Mouse (Mus musculus): ENCODE results near the gene Tead4.

Tead4 gene

GRCm38 (mm10) chr6:128298246-128298645, 2.4 kb downstream of the Tead4 start:
- in situ Hi-C loops (cut with MboI; ENCODE audit: low pct_unique_long_range_greater_than_20kb in 1 of 2, low sequenced_read_pairs in 2 of 2, unreplicated experiment in 1 of 2): loop anchor here in 1 of 2 experiments (5.0 kb wide), 1 partner anchor 61 kb away; no protein-coding TSS in a partner anchor

GRCm38 (mm10) chr6:128296750-128297393, 3.8 kb downstream of the Tead4 start:
- in situ Hi-C loops (cut with MboI; ENCODE audit: low pct_unique_long_range_greater_than_20kb in 1 of 2, low sequenced_read_pairs in 2 of 2, unreplicated experiment in 1 of 2): loop anchor here in 1 of 2 experiments (5.0 kb wide), 1 partner anchor 60 kb away; no protein-coding TSS in a partner anchor

GRCm38 (mm10) chr6:128295876-128296749, 4.5 kb downstream of the Tead4 start:
- in situ Hi-C loops (cut with MboI; ENCODE audit: low pct_unique_long_range_greater_than_20kb in 1 of 2, low sequenced_read_pairs in 2 of 2, unreplicated experiment in 1 of 2): loop anchor here in 1 of 2 experiments (5.0 kb wide), 1 partner anchor 59 kb away; no protein-coding TSS in a partner anchor

GRCm38 (mm10) chr6:128291284-128291683, 9.3 kb downstream of the Tead4 start:
- in situ Hi-C loops (cut with MboI; ENCODE audit: low pct_unique_long_range_greater_than_20kb in 1 of 2, low sequenced_read_pairs in 2 of 2, unreplicated experiment in 1 of 2): no loop called here

GRCm38 (mm10) chr6:128288681-128289080, 11.9 kb downstream of the Tead4 start:
- in situ Hi-C loops (cut with MboI; ENCODE audit: low pct_unique_long_range_greater_than_20kb in 1 of 2, low sequenced_read_pairs in 2 of 2, unreplicated experiment in 1 of 2): no loop called here

- in situ Hi-C loops (cut with MboI; ENCODE audit: low pct_unique_long_range_greater_than_20kb in 1 of 2, low sequenced_read_pairs in 2 of 2, unreplicated experiment in 1 of 2): no loop called here
Measured at GRCm38 (mm10) chr6:128285792-128286430, 14.7 kb downstream of the Tead4 start.

- in situ Hi-C loops (cut with MboI; ENCODE audit: low pct_unique_long_range_greater_than_20kb in 1 of 2, low sequenced_read_pairs in 2 of 2, unreplicated experiment in 1 of 2): no loop called here
Measured at GRCm38 (mm10) chr6:128282126-128282525, 18.5 kb downstream of the Tead4 start.

- in situ Hi-C loops (cut with MboI; ENCODE audit: low pct_unique_long_range_greater_than_20kb in 1 of 2, low sequenced_read_pairs in 2 of 2, unreplicated experiment in 1 of 2): no loop called here
Measured at GRCm38 (mm10) chr6:128280472-128281145, 20.0 kb downstream of the Tead4 start.

- in situ Hi-C loops (cut with MboI; ENCODE audit: low pct_unique_long_range_greater_than_20kb in 1 of 2, low sequenced_read_pairs in 2 of 2, unreplicated experiment in 1 of 2): no loop called here
Measured at GRCm38 (mm10) chr6:128279608-128280007, 21.0 kb downstream of the Tead4 start.

- in situ Hi-C loops (cut with MboI; ENCODE audit: low pct_unique_long_range_greater_than_20kb in 1 of 2, low sequenced_read_pairs in 2 of 2, unreplicated experiment in 1 of 2): no loop called here
Measured at GRCm38 (mm10) chr6:128279099-128279498, 21.5 kb downstream of the Tead4 start.

GRCm38 (mm10) chr6:128277132-128278085, 23.2 kb downstream of the Tead4 start:
- in situ Hi-C loops (cut with MboI; ENCODE audit: low pct_unique_long_range_greater_than_20kb in 1 of 2, low sequenced_read_pairs in 2 of 2, unreplicated experiment in 1 of 2): no loop called here

GRCm38 (mm10) chr6:128276349-128276748, 24.3 kb downstream of the Tead4 start:
- in situ Hi-C loops (cut with MboI; ENCODE audit: low pct_unique_long_range_greater_than_20kb in 1 of 2, low sequenced_read_pairs in 2 of 2, unreplicated experiment in 1 of 2): no loop called here

- in situ Hi-C loops (cut with MboI; ENCODE audit: low pct_unique_long_range_greater_than_20kb in 1 of 2, low sequenced_read_pairs in 2 of 2, unreplicated experiment in 1 of 2): no loop called here
Measured at GRCm38 (mm10) chr6:128275506-128276064, 25.0 kb downstream of the Tead4 start.

- in situ Hi-C loops (cut with MboI; ENCODE audit: low pct_unique_long_range_greater_than_20kb in 1 of 2, low sequenced_read_pairs in 2 of 2, unreplicated experiment in 1 of 2): no loop called here
Measured at GRCm38 (mm10) chr6:128273507-128273906, 27.1 kb downstream of the Tead4 start.

GRCm38 (mm10) chr6:128272754-128273153, 27.9 kb downstream of the Tead4 start:
- in situ Hi-C loops (cut with MboI; ENCODE audit: low pct_unique_long_range_greater_than_20kb in 1 of 2, low sequenced_read_pairs in 2 of 2, unreplicated experiment in 1 of 2): no loop called here

- in situ Hi-C loops (cut with MboI; ENCODE audit: low pct_unique_long_range_greater_than_20kb in 1 of 2, low sequenced_read_pairs in 2 of 2, unreplicated experiment in 1 of 2): no loop called here
Measured at GRCm38 (mm10) chr6:128269850-128270249, 30.8 kb downstream of the Tead4 start.

- in situ Hi-C loops (cut with MboI; ENCODE audit: low pct_unique_long_range_greater_than_20kb in 1 of 2, low sequenced_read_pairs in 2 of 2, unreplicated experiment in 1 of 2): no loop called here
Measured at GRCm38 (mm10) chr6:128264870-128265526, 35.6 kb downstream of the Tead4 start.

Data from mouse embryonic stem cell (cell line).